Mouse (Mus musculus) kidney, postnatal 14 days (tissue): ENCODE data around the gene Oxtr.

Experiments
- DNase-seq: peaks from one replicate; pipeline ENCODE4 v3.0.0; 2022; ENCODE audit warnings: mixed read lengths

Oxtr gene

DNA sequence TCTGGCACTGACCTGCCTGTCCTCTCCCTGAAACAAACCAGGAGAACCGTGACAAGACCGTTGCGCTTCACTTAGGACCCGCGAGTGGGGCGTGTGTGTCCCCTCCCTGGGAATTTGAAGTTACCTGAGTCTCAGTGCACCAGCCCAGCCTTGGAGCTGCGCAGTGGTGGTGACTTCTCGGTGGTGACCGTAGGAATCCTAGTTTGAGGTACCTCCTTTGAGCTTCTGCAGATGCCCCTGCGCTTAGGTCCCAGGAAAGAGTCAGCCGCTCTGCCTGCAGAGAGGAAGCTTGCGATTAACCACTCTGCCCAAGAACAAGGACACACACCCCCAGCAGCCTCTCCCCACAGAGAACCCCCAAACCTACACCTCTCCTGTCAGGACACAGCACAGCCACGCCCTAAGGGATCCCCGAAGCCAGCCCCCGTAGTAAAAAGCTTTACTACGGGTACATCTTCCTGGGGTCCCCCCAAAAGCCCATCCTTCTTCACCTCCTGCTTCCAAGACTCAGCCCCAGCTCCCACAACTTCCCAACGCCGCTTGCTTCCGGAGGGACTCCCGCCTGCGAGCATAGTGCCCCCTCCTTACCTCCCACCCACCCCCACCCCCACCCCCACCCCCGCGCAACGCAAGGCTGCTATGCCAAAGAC is at the start of gene Oxtr:
Oxtr (minus strand) TSS at position 34 of the 650 bp plus-strand sequence.
- DNase-seq: no peak

DNA sequence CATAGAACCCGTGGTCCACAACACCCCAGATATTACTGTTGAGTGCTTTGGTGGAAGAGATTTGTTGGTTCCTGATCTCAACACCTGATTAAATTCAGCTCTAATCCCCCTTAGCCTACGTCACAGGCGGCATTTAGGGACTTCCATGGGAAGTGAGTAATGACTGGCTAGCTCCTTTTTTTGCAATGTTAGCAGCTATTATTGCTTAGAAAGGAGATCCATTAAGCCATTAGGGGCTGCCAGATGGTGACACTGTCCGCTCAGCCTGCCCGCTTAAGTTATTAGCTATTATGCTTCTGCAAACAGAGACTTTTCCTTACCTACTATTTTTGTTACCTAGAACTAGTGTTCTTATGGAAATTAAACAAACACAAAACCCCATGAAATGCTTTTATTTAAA is 35.7 kb upstream of the Oxtr start:
- DNase-seq: no peak

DNA sequence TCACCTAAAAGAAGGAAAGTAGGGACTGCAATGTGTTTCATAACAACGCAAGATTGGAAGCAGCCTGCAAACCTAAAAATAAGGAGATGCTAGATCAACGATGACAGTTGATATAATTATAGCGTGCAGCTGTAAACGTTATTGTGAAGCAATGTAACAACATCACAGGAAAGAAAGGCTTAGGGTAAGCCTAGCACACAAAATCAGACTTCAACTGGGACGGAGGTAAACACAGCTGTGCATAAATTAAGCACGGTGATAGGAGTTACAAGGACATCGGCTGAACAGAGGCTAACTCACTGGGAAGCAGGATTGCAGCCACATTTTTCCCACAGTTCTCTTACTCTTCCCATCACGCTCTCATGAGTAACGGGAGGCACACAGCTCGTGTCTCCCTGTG is 34.7 kb upstream of the Oxtr start:
- no peak for DNase-seq

DNA sequence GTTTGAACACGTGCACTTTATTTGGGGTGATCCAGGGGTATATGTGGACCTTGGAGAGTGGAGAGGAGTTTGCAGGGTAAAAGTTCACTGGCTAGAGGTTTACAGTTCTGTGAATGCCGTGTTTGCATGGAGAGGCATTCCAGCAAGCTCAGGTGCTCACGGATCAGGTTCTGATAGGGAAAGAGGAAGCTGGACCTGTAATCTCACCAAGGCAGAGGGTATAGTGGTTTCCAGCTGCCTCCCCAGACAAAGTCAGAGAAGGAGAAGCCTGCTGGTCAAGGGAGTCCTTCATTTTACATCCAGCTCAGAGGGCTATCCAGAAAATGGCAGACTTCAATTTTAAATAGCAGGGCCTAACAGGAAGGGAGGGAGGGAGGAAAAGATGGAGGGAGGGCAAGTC is 28.2 kb upstream of the Oxtr start:
- DNase-seq: no peak

DNA sequence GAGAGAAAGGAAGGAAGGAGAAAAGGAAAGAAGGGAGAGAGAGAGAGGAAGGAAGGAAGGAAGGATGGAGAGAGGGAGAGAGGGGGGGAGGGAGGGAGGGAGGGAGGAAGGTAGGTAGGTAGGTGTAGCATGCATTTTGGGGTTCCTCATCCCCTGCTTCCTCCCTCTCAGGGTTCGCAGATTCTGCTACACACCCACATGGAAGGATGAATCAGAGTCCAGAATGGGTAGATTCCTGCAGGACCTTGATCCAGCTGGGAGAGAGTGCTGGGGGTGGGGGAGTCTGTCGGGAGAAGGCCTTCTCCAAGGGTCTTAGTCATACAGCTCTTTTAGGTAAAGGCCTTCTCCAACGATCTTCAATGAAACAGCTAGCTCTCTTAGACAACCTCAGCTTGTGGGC is 27.8 kb upstream of the Oxtr start:
- no peak for DNase-seq

DNA sequence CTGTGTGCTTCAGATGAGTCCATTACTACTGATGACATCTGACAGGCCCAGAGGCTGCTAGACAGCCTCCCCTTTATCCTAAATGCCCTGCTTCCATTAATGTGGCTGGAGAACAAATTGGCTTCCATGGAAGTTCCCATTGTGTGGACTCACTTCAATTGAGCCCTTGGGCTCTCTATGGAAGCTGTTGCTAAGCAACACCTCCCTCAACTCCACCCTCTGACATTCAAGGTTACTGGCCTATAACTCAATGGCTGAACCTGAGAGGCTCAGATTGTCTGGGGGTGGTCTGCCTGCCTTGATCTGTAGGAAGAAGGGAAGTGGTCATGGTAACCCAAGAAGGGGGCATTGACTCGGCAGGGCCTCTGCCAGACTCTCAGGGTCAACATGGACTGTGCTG is 26.8 kb upstream of the Oxtr start:
- DNase-seq: no peak

DNA sequence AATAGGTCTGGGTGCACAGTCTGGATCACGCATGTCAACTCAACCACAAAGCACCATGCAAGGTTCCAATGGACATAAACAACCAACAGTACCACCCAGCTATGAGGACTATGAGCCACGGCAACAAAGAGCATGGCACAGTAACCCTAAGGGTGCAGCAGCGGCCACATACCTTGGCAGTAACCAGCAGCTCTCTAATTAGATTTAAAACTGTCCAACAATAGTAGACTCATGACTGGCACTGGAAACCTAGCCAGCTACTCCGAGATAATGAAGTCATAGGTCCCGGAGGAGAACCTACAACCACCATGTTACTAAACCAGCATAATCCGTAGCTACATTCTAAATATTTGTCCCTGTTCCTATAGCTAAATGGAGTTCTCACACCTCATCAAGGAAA is 24.8 kb upstream of the Oxtr start:
- DNase-seq: no peak

DNA sequence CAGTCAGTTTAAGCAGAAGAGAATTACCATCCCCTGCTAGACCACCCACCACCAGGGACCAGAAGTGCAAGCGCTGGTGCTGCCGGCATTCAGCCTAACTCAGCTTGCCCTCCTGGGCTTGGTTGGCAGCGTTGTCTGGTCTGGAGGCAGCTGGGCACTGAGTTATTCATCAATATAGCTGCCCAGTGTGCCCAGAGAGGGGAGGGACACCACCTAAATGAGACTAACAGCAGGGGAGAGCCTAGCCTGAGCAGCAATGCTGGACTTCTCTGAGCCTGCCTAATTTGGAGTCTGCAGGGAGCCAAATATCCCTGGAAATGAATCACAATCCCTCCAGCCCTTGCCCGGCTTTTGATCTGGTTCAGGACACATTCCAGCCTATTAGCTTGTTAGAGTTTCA is 20.6 kb upstream of the Oxtr start:
- no peak for DNase-seq

DNA sequence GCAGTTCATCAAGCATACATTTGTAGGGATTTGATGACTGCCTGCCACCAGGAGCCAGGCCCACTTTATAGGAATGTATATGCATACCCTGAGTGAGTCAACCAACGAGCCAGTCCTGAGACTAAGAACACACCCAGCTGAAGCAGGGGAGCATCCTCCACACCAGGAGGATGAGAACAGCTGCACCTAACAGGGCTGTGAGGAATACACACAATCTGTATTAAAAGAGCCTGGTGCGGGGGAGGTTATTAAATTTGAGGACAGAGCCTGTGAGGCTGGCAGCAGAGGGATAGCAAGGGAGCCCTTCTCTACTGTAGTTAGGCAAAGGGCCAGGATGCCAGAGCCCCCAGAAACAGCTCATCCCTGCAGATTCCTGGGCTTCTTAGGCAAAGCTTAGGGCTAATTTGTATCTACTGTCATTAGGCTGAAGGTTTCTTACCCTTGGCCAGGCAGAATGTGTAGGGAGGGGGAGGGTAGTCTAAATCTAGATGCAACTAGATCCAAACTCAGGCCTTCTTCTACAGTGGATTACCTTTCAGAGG is 19.9 kb upstream of the Oxtr start:
- DNase-seq: no peak

DNA sequence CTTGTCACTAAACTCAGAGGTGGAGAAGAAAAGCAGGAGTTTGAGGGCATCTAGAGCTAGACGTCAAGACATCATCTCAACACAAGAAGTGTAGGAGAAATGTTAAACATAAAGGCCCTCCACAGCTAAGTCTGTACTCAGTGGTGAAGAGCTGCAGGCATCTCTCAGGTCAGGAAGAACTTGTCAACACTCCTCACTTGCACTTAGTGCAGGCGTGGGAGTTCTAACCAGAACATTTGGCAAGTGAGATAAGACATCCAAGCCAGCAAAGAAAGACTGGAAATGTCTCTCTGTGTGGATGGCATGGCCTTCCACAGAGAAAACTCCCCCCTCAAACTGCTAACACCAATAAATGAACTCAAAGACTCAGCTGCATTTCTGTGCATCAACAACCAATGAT is 17.9 kb upstream of the Oxtr start:
- no peak for DNase-seq

DNA sequence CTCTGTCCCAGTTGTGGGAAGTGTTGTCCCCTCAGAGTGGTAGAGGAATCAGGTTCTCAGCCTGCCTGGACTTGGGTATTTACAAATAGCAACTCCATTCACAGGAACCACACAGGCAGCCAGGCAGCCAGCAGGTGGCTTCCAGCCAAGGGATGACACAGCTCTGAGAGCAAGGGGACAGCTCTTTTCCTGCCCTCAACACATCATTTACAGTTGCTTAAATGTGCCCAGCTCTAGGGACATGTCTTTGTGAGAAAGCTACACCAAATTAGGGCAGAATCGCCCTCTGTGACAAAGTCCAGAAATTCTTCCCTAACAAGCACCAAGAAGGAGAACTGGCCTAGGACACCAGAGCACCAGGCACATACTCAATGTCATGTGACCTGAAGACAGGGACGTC is 11.4 kb upstream of the Oxtr start:
- peak; percentile 59 for DNase-seq

DNA sequence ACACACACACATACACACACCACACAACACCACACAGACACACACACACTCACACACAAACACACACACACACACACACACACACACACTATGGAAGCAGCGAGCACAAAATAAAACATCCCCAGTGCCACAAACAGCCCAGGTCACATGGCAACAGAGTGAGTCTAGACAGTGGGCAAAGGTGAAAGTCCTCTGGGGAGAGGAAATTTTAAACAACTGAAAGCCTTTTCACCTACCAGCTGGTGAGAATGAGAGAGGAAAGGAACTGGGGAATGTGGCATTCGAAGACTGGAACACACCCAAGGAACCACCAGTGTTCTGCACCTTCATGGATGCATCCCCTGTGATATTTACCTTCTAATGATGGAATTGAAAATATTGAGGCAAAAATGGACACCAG is 9.7 kb upstream of the Oxtr start:
- peak; percentile 51 for DNase-seq

DNA sequence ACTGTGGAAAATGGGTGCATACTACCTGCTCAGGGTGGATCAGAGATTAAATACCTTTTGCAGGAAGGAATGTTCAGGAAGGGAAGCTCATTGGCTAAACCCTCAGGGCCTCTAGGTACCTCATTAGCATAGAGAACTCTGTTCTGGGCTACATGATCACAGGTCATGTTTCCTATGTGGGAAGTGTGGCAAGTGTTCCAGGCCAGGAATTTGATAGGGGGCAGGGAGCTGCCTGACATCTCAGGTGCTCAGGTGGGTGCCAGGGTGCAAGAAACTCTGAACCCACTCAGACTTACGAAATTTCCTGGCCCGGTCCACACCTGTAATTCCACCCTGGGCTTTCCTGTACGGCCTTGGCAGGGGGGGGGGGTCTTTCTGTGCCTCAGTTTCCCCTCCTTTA is 9.0 kb upstream of the Oxtr start:
- no peak for DNase-seq

DNA sequence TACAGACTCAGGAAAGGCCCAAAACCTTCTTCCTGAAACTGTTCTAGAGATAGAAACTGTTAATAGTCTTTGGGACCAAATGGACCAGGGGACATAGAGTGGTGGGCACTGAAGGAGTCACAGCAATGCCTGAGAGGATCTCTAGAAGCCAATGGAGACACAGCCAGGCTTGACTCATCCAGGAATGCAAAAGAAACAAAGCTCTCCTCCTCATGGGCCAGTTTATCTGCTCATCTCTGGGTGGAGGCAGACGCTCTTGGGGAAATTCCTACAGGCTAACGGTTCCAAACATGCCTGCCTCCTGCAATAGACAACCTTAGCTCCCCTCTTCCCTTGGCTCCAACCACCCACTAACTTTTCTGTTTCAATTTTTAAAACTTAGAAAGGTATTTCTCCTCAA is 7.7 kb upstream of the Oxtr start:
- DNase-seq: no peak

DNA sequence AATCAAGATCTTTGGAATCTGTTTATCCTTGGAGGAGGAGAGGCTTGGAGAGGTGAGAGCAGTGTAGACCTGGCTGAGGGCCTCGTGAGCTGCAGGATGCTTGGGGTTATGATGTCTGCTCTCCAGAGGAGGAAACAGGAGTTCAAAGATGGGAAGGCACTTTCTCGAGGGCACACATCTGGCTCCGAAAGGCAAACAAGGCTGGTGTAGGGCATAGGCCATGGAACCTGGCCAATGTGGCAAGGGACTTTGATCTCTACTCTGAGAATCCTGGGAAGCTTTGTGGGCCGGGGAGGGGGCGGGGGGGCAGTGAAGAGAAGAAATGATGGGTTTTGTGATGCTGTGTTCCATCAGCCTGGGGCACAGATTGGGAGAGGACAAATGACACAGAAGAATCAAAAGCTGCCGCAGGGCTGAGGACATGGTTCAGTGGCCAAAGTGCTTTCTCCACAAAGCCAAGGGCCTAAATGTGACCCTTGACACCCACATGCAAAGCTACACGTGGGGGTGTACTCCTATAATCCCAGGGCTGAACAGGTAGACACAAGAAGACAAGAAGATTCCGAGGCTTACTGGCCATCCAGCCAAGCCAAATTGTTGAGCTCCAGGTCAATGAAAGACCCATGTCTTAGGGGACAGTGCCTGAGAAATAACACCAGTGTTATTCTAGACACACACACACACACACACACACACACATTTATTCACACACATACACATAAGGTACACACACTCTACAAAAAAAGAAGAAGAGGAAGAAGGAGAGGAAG is 6.7 kb upstream of the Oxtr start:
- DNase-seq: peak; percentile 70

DNA sequence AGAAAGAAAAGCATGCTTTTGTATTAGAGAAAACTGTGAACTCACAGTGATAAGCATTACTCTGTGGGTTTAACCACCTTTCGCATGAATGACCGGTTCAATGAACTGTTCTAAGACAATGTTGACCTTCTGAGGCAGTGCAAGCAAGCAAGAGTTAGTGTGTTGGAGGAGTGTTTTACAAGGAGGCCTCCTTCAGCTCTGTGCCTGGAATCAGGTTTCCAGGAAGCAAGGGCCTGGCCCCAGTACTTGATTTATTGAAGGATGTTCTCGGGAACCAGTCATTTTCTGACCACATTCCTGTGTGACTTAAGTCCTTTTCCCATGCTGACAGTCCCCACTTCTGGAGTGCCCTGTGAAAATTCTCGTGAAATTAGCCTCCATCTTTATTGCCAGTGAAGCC is 5.5 kb upstream of the Oxtr start:
- peak; percentile 35 for DNase-seq

DNA sequence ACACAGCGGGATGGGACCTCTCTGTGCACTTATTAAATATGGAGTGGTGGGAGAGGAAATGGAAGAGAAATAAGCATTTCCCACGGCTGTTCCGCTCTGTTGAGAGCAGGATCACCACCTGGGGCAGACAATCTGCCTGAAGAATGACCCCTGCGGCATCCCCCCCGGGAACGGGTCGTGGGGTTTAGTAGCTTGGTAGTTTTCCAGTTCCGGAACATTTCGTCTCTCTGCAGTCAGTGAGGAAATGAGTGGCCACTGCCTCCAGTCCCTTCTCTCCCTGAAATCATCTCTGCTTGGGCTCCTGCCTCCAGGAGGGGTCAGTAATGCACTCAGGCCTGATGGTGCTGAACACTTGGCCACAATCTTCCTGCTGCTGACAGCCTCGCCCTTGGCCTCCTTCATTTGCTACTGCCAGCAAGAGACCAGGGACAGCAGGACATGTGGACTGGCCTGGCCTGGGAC is 4.9 kb upstream of the Oxtr start:
- peak; percentile 64 for DNase-seq

DNA sequence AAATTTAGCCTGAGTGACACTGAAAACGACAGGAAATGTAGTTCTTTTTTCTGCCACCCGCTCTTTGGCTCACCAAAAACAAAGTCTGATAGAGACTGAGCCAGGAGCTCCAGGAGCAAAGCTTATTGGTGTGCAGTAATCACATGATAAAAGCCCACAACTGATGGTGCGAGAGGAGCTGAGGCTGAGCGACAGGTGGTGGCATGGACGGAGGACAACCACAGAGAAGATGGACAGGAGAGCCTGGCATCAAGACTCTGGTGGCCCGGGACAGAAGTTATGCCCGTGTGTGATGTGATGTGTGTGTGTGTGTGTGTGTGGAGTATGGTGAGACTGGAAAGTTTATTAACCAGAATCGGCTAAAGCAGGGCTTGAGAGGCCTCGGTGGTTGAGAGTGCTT is 3.6 kb upstream of the Oxtr start:
- no peak for DNase-seq

DNA sequence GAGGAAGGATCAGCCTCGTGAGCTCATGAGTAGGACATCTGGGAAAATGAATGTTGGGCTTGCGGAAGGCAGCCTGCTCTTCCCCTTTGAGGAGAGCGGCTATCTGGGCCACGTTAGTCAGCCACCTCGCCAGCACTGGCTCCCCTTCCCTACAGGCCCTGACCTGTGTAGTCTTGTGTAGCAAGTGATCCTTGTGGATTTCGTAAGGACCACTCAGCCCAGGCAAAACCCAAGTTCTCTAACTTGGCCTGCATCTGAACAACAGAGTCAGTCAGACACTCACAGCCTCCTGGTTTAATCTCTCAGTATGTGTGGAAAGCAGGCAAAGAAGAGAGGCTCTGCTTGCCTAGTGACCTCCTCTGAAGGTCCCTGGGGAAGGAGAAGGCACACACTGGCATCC is 2.9 kb upstream of the Oxtr start:
- DNase-seq: no peak

DNA sequence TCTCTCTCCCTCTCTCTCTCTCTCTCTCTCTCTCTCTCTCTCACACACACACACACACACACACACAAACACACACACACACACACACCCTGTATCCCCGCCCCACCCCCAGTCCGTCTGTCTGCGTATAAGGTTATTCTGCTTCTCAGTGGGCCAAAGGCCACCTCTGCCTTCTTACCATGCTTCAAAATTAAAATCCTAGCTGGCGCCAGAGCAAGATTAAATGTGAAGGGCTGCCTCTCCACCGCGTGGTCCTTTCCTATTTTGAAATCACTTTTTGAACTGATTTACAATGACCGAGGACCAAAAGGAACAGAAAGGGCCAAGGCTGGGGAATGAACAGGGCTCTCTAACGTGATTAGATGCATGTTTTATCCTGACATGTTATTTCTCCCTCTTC is 1.8 kb upstream of the Oxtr start:
- DNase-seq: no peak

DNA sequence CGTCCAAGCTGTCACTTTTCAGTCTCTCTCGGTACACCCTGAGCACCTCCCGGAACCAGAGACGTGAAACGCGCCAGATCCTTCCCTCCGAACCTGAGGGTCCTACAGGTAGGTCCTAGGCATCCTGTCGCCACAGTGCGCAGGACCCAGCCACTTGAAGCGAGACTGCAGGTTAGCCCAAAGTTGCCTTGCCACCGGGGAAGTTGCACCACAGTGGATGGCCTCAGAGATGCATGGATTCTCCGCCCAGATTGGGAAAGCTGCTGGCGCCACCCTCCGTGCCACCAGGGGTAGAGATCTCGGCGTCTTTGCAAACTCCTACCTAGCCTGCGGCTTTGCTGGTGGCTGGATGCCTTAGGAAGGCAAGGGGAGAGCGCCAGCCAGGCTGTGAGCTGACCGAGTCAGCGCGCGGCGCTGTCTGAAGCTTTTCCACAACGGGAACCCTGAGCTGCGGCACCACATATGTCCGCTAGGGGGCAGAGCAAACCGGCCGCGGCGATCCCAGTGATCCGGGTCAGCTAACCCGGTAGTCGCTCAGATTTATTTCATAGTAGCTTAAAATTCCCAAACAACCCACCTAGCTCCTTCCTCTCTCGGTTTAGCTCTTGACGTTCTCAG is 991 bp upstream of the Oxtr start:
- DNase-seq: peak; percentile 86

DNA sequence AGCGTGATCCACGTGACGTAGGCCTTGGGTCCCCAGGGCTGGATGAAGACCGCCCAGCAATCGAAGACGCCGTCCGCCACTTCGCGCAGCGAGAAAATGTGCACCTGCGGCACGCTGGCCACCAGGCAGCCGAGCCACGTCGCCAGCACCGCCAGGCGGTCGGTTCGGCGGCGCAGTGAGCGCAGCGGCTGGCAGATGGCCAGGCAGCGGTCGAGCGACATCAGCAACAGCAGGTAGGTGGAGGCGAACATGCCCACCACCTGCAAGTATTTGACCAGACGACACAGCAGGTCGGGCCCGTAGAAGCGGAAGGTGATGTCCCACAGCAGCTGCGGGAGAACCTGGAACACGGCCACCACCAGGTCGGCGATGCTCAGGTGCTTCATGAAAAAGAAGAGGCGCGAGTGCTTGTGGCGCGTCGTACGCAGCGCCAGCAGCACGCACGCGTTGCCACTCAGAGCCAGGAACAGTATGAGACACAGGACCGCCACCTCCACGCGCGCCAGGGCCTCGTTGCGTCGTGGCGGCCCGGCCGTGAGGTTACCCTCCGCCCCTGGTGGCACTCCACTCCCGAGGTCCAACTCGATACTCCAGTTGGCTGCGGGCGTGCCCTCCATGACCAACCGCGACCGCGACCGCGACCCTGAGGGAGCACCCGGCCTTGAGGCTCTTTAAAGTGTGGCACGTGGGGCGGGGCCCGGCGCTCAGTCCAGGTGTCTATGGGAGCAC is 398 bp downstream of the Oxtr start:
- peak; percentile 30 for DNase-seq

DNA sequence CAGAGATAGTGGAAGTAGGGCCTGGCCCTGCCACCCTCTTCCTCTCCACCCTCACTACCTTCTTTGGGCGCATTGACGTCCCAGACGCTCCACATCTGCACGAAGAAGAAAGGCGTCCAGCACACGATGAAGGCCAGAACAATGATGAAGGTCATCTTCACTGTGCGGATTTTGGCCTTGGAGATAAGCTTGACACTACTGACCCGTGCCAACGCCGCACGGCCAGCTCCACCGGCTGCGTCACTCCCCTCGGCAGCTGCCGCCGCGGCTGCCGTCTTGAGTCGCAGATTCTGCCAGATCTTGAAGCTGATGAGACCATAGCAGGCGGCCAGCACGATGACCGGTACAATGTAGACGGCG is 942 bp downstream of the Oxtr start:
- DNase-seq: no peak
